Mouse (Mus musculus) megakaryocyte, embryonic 14.5 days (primary cell): ENCODE data around the gene Cpxm2.

Source experiments
- FLI1 ChIP-seq: IDR thresholded peaks from 2 replicates; pipeline ENCODE4 v1.6.1; 2012; ENCODE audit warnings: low read length, inconsistent platforms, mixed read lengths
- GATA1 ChIP-seq: IDR thresholded peaks from 3 replicates; pipeline ENCODE4 v1.6.1; 2012; ENCODE audit warnings: mixed read lengths, low read length, inconsistent platforms, borderline replicate concordance

GRCm38 (mm10) chr7:132128687-132129086 lies 25.9 kb downstream of the Cpxm2 start:
- TF ChIP-seq FLI1 (no peak), GATA1 (no peak)
